Mouse (Mus musculus) lung, embryonic 16.5 days (tissue): ENCODE results near the gene Pakap. TPM values are rescaled to one million over a fixed set of nuclear protein-coding genes. Genes with fewer than 3 reads are reported as not detected.

Source experiments
- ATAC-seq: fragments of 200-750 bp; cut with Nextera tagmentation; 2 replicates; pipeline ENCODE4 v1.8.0; 2017; ENCODE audit warnings: low read depth, mild to moderate bottlenecking, moderate library complexity
- H3K27ac ChIP-seq: fragments of 300-500 bp; sonication (generic); 2 replicates; pipeline ENCODE4 v1.5.1; 2014; ENCODE audit warnings: mild to moderate bottlenecking, control low read depth, low read length
- H3K27me3 ChIP-seq: fragments of 300-500 bp; sonication (generic); 2 replicates; pipeline ENCODE4 v1.6.1; 2014; ENCODE audit warnings: low read depth, low read length, mixed read lengths; ENCODE audit not compliant: control insufficient read depth, insufficient read depth
- H3K36me3 ChIP-seq: fragments of 300-500 bp; sonication (generic); 2 replicates; pipeline ENCODE4 v1.6.1; 2014; ENCODE audit warnings: low read length; ENCODE audit not compliant: control insufficient read depth, insufficient read depth
- H3K4me1 ChIP-seq: fragments of 300-500 bp; sonication (generic); replicated peaks from 2 replicates; pipeline ENCODE4 v1.6.1; 2014; ENCODE audit warnings: low read length, mixed read lengths; ENCODE audit not compliant: control insufficient read depth, insufficient read depth
- H3K4me2 ChIP-seq: fragments of 300-500 bp; sonication (generic); 2 replicates; pipeline ENCODE4 v1.6.1; 2014; ENCODE audit warnings: low read depth, low read length, control low read depth
- H3K4me3 ChIP-seq: fragments of 300-500 bp; sonication (generic); 2 replicates; pipeline ENCODE4 v1.5.1; 2014; ENCODE audit warnings: mild to moderate bottlenecking, low read length, control low read depth
- H3K9ac ChIP-seq: fragments of 300-500 bp; sonication (generic); 2 replicates; pipeline ENCODE4 v1.6.1; 2014; ENCODE audit warnings: low read length, control low read depth
- H3K9me3 ChIP-seq: fragments of 300-500 bp; sonication (generic); 2 replicates; pipeline ENCODE4 v1.6.1; 2016; ENCODE audit warnings: low read length; ENCODE audit not compliant: control insufficient read depth
- WGBS: fragments of 180-500 bp; shearing (Covaris S2); extraction: QIAGEN DNeasy Blood & Tissue Kit; methylation state at CpG from one replicate; pipeline ENCODE4 v1.1.7; 2014; 5-methylcytosine and 5-hydroxymethylcytosine counted together
- polyA plus RNA-seq: library from polyadenylated mRNA; unstranded; fragments of >200 nt; fragmentation: Nextera tagmentation; extraction: Ambion mirVana; gene quantifications from 2 replicates; pipeline ENCODE4 v1.2.1, GENCODE M21; 2015

Gene Pakap
- polyA plus RNA-seq, 1 experiment from 2014 or later: 50.0 TPM

DNA sequence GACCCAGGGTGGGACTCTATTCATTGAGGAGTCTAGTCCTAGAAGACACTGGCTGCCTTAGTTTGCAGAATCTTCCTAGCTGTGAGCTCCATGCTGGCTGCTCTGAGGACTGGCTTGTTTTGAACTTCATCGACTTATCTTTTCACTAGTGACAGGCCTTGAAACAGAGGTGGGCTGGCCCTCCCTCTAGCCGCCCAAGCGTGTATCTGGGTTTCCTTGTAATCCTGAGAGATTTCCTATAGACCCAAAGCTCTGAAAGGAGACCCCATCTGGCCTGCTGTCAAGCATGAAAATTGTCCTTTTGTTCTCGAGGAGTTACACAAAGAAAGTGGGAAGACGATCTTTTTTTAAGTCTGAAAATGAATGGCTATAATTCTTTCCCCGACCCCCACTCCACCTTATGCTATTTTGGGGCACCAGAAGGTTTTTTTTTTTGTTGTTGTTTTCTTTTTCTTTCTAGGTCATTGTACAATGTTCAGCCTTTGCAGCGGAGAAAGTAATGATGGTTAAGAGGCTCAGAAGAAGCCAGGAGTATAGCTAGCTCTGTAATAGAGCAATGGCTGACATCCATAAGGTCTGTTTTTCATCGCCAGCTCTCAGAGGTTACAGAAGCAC is 256.8 kb downstream of the Pakap start:
- 64% methylated on average over 8 of the region's 8 CpGs for WGBS
- Histone ChIP-seq H3K4me1 (peaks cover 9% of the 10 kb centered on the region), H3K4me2 (no peak overlapping the region), H3K9me3 (no peaks in the 10 kb centered on the region), H3K27me3 (no peaks in the 10 kb centered on the region), H3K36me3 (no peaks in the 10 kb centered on the region), H3K27ac (no peak overlapping the region), H3K9ac (no peak overlapping the region), H3K4me3 (no peak overlapping the region)
- no peak for ATAC-seq

GRCm38 (mm10) chr4:57826272-57826671 is 258.3 kb downstream of the Pakap start:
- Histone ChIP-seq H3K4me2 (no peak overlapping the region), H3K9ac (no peak overlapping the region), H3K9me3 (no peaks in the 10 kb centered on the region), H3K27me3 (no peaks in the 10 kb centered on the region), H3K4me1 (peaks cover 14% of the 10 kb centered on the region), H3K27ac (no peak overlapping the region), H3K36me3 (no peaks in the 10 kb centered on the region), H3K4me3 (no peak overlapping the region)
- no peak for ATAC-seq
- WGBS: 72% methylated on average over 7 of the region's 7 CpGs

DNA sequence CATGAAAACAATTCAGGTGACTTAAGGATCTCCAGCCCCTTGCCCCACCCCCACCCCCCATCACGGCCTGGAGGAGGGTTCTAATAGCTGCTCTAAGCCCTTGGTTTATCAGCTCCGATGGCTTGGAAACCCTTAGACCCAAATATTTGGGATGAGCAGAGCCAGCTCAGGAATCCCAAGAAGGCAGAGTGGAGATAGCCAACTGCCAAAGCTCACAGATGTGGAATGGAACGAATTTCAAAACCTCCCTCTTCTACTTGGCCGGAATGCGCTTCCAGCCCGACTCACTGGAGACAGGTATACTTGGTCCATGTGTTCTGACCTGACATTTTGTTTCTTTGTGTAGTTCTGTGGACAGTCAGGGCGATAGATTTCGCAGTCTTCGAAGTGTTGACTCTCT is 261.2 kb downstream of the Pakap start:
- Histone ChIP-seq H3K4me2 (no peak overlapping the region), H3K9me3 (no peaks in the 10 kb centered on the region), H3K27me3 (no peaks in the 10 kb centered on the region), H3K4me1 (peaks cover 27% of the 10 kb centered on the region), H3K4me3 (no peak overlapping the region), H3K36me3 (no peaks in the 10 kb centered on the region), H3K9ac (no peak overlapping the region), H3K27ac (no peak overlapping the region)
- WGBS: 61% methylated on average over 9 of the region's 9 CpGs
- ATAC-seq: no peak

DNA sequence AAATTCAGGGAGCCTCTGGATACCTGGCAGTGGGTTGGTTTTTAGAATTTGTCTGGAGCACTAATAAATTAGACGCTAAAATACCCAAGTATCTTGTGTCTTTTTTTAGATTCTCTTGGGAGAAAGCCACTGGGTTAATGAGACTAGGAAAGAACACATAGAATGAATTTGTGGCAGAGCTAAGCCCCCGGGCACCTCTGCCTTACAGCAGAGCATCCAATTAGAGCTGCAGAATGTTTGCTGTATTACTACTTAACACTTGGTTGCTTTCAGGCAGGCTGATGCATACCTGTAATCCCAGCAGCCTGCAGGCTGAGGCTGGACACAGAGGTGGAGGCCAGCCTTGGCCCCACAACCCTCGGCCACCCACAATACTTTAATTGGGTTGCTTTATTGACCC is 261.8 kb downstream of the Pakap start:
- H3K4me1 ChIP-seq: peaks cover 33% of the 10 kb centered on the region
- H3K4me2 ChIP-seq: no peak overlapping the region
- H3K9ac ChIP-seq: no peak overlapping the region
- no peaks in the 10 kb centered on the region for H3K9me3 ChIP-seq
- no peak overlapping the region for H3K4me3 ChIP-seq
- no peak for ATAC-seq
- 79% methylated on average over 3 of the region's 3 CpGs for WGBS
- H3K27me3 ChIP-seq: no peaks in the 10 kb centered on the region
- no peaks in the 10 kb centered on the region for H3K36me3 ChIP-seq
- no peak overlapping the region for H3K27ac ChIP-seq

- WGBS: 42% methylated on average over 7 of the region's 7 CpGs
- Histone ChIP-seq H3K9ac (no peak overlapping the region), H3K4me1 (peaks cover 33% of the 10 kb centered on the region), H3K4me2 (no peak overlapping the region), H3K36me3 (no peaks in the 10 kb centered on the region), H3K27me3 (no peaks in the 10 kb centered on the region), H3K9me3 (no peaks in the 10 kb centered on the region), H3K27ac (no peak overlapping the region), H3K4me3 (no peak overlapping the region)
- no peak for ATAC-seq
These were observed 264.3 kb downstream of the Pakap start for GRCm38 (mm10) chr4:57832318-57832717.

- no peak for ATAC-seq
- H3K9me3 ChIP-seq: no peaks in the 10 kb centered on the region
- 55% methylated on average over 4 of the region's 4 CpGs for WGBS
- H3K4me3 ChIP-seq: no peak overlapping the region
- no peaks in the 10 kb centered on the region for H3K36me3 ChIP-seq
- no peak overlapping the region for H3K4me2 ChIP-seq
- no peaks in the 10 kb centered on the region for H3K27me3 ChIP-seq
- no peak overlapping the region for H3K27ac ChIP-seq
- H3K4me1 ChIP-seq: peaks cover 33% of the 10 kb centered on the region
- H3K9ac ChIP-seq: no peak overlapping the region
These were observed 265.1 kb downstream of the Pakap start for GRCm38 (mm10) chr4:57833060-57833459.

GRCm38 (mm10) chr4:57834141-57834540 is 266.2 kb downstream of the Pakap start:
- H3K4me2 ChIP-seq: no peak overlapping the region
- H3K4me3 ChIP-seq: no peak overlapping the region
- ATAC-seq: peak; percentile 79
- peak overlapping the region; percentile 81 for H3K27ac ChIP-seq
- H3K27me3 ChIP-seq: no peaks in the 10 kb centered on the region
- no peaks in the 10 kb centered on the region for H3K9me3 ChIP-seq
- WGBS: 27% methylated on average over 4 of the region's 4 CpGs
- H3K36me3 ChIP-seq: no peaks in the 10 kb centered on the region
- H3K9ac ChIP-seq: no peak overlapping the region
- H3K4me1 ChIP-seq: peaks cover 33% of the 10 kb centered on the region

DNA sequence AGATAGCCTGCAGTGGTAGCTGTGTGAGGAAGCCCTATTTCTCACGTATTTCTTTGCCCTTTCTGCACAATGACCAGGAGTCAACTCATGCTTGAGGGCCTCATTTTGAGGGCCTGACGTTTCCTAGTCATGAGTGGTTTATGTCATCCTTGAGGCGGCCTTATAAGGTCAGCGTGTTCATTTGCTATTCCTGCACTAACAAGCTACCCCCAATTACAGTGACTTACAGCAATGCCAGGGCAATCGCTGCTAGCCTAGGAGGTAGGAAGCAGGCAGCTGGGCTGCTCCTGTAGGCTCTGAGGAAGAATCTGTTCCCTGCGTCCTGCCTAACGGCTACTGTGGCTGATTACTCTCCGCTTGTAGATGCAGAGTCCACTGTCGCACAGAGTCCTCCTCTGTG is 269.1 kb downstream of the Pakap start:
- 70% methylated on average over 9 of the region's 9 CpGs for WGBS
- no peak for ATAC-seq
- H3K4me1 ChIP-seq: peaks cover 29% of the 10 kb centered on the region
- H3K27ac ChIP-seq: no peak overlapping the region
- H3K27me3 ChIP-seq: no peaks in the 10 kb centered on the region
- no peak overlapping the region for H3K4me2 ChIP-seq
- H3K9ac ChIP-seq: no peak overlapping the region
- H3K9me3 ChIP-seq: no peaks in the 10 kb centered on the region
- H3K4me3 ChIP-seq: no peak overlapping the region
- H3K36me3 ChIP-seq: no peaks in the 10 kb centered on the region

DNA sequence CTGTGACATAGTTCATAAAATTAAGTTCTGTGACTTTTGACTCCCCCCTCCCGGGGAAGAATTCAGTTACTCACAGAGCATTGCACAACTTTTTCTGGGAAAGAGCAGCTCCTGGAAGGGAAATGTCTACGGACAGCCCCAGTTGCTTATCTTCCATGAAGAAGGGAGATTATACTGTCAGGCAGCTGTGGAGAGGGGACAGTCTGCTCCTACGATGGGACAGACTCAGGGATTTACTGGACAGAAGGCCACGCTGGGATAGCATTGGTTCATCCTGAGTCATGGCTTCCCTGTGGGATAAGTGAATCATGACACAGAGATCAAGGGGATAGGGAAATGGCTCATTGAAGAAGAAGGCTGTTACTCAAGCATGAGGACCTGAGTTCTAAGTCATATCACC is 271.4 kb downstream of the Pakap start:
- peak; percentile 44; the same call in 1 of the 2 replicates for ATAC-seq
- Histone ChIP-seq H3K9ac (no peak overlapping the region), H3K4me3 (no peak overlapping the region), H3K4me2 (no peak overlapping the region), H3K4me1 (peaks cover 8% of the 10 kb centered on the region; the same call in 1 of the 2 replicates), H3K36me3 (no peaks in the 10 kb centered on the region), H3K27ac (no peak overlapping the region), H3K9me3 (no peaks in the 10 kb centered on the region), H3K27me3 (no peaks in the 10 kb centered on the region)
- 48% methylated on average over 4 of the region's 4 CpGs for WGBS

DNA sequence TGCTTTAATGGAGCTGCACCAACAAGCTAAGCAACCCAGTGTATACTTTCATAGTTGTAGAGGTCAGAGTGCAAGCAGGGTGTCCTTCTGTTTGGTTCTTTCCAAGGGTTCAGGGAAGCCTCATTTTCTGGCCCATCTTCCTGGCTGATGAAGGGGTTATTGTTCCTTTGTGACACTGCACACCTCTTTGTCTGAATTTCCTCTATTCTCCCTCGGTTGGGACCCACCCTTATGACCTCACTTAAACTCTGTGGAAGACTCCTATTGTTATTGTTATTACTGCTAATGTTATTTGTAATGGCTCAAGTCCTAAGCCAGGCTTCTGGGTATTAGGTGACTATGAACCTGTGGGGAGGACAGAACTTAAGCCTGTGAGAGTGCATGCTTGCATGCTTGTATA is 273.9 kb downstream of the Pakap start:
- Histone ChIP-seq H3K27ac (no peak overlapping the region), H3K4me1 (peaks cover 20% of the 10 kb centered on the region), H3K4me2 (no peak overlapping the region), H3K9ac (no peak overlapping the region), H3K36me3 (no peaks in the 10 kb centered on the region), H3K27me3 (no peaks in the 10 kb centered on the region), H3K4me3 (no peak overlapping the region), H3K9me3 (no peaks in the 10 kb centered on the region)
- ATAC-seq: no peak
- 63% methylated on average over 1 of the region's 1 CpGs for WGBS
